Mouse (Mus musculus) MEL (cell line): ENCODE measurements around the gene Mrln. TPM values are rescaled to one million over a fixed set of nuclear protein-coding genes. Genes with fewer than 3 reads are reported as not detected.

Experiments used
- DNase-seq: peaks from one replicate; pipeline ENCODE4 v3.0.0; 2011; ENCODE audit warnings: low read depth, low spot score
- H3K27ac ChIP-seq: 2 replicates; pipeline ENCODE4 v1.5.1; 2012; ENCODE audit warnings: low read depth, mild to moderate bottlenecking, control low read depth, low read length, moderate library complexity; ENCODE audit not compliant: control insufficient read depth
- H3K27me3 ChIP-seq, 2 experiments: fragments of 150-350 bp in 1 of 2; sonication (generic) in 1 of 2; 2 replicates each; pipeline ENCODE4 v1.6.1; 2012; ENCODE audit warnings: low read length in 2 of 2, mild to moderate bottlenecking in 2 of 2, improper control_type of control experiment in 1 of 2, moderate library complexity in 1 of 2; ENCODE audit not compliant: insufficient read depth in 2 of 2, control insufficient read depth in 1 of 2
- H3K36me3 ChIP-seq, 2 experiments: 2 replicates each; pipeline ENCODE4 v1.6.1; 2012 to 2014; ENCODE audit warnings: low read length in 2 of 2, improper control_type of control experiment in 1 of 2, inconsistent platforms in 1 of 2, mild to moderate bottlenecking in 1 of 2; ENCODE audit not compliant: insufficient read depth in 2 of 2, control insufficient read depth in 1 of 2
- H3K4me1 ChIP-seq, 2 experiments: fragments of 150-350 bp in 1 of 2; sonication (generic) in 1 of 2; 2 replicates each; pipeline ENCODE4 v1.6.1; 2012; ENCODE audit warnings: low read length in 2 of 2, improper control_type of control experiment in 1 of 2, mild to moderate bottlenecking in 1 of 2; ENCODE audit not compliant: insufficient read depth in 2 of 2, control insufficient read depth in 1 of 2
- H3K4me3 ChIP-seq, 2 experiments: fragments of 150-350 bp in 1 of 2; sonication (generic) in 1 of 2; 2 replicates each; pipeline ENCODE4 v1.5.1; 2012; ENCODE audit warnings: low read depth in 2 of 2, low read length in 2 of 2, mild to moderate bottlenecking in 2 of 2, moderate library complexity in 2 of 2, control low read depth in 1 of 2, improper control_type of control experiment in 1 of 2; ENCODE audit not compliant: control insufficient read depth in 1 of 2, insufficient read depth in 1 of 2
- H3K79me2 ChIP-seq: 2 replicates; pipeline ENCODE4 v1.6.1; 2012; ENCODE audit warnings: mild to moderate bottlenecking, low read length, moderate library complexity; ENCODE audit not compliant: control insufficient read depth, poor library complexity, insufficient read depth
- H3K9ac ChIP-seq: 2 replicates; pipeline ENCODE4 v1.6.1; 2012; ENCODE audit warnings: low read depth, mild to moderate bottlenecking, control low read depth, low read length, moderate library complexity; ENCODE audit not compliant: control insufficient read depth, poor library complexity, severe bottlenecking
- H3K9me3 ChIP-seq: fragments of 150-350 bp; sonication (generic); replicated peaks from 2 replicates; pipeline ENCODE4 v1.6.1; 2012; ENCODE audit warnings: mild to moderate bottlenecking, low read length, improper control_type of control experiment, moderate library complexity; ENCODE audit not compliant: insufficient read depth
- MXI1 ChIP-seq: IDR thresholded peaks from 2 replicates; pipeline ENCODE4 v1.6.1; 2011; ENCODE audit warnings: mild to moderate bottlenecking, low read depth, low read length, improper control_type of control experiment
- SMC3 ChIP-seq: IDR thresholded peaks from 2 replicates; pipeline ENCODE4 v1.6.1; 2011; ENCODE audit warnings: low read depth, low read length, improper control_type of control experiment
- ZKSCAN1 ChIP-seq: IDR thresholded peaks from 2 replicates; pipeline ENCODE4 v1.6.1; 2012; ENCODE audit warnings: low read depth, mild to moderate bottlenecking, inconsistent platforms, low read length, improper control_type of control experiment, moderate library complexity
- polyA plus RNA-seq, 2 experiments: library from polyadenylated mRNA; stranded (reverse) in 1 of 2; unstranded in 1 of 2; fragments of >175 nt in 1 of 2; fragments of >200 nt in 1 of 2; gene quantifications; 2 replicates each; pipeline versions ENCODE4 v1.2.1 to v1.2.4; 2012; ENCODE audit warnings: low replicate concordance in 2 of 2, low read depth in 1 of 2; ENCODE audit not compliant: insufficient read length in 2 of 2, insufficient read depth in 1 of 2, missing spikeins in 1 of 2
- total RNA-seq: library from RNA; depleted of rRNA; stranded (reverse); fragments of 300-350 nt; gene quantifications from 2 replicates; pipeline ENCODE4 v1.2.3, GENCODE M21; 2012; rRNA removed

Mrln gene
- total and polyA plus RNA-seq, 3 experiments, result not detected

DNA sequence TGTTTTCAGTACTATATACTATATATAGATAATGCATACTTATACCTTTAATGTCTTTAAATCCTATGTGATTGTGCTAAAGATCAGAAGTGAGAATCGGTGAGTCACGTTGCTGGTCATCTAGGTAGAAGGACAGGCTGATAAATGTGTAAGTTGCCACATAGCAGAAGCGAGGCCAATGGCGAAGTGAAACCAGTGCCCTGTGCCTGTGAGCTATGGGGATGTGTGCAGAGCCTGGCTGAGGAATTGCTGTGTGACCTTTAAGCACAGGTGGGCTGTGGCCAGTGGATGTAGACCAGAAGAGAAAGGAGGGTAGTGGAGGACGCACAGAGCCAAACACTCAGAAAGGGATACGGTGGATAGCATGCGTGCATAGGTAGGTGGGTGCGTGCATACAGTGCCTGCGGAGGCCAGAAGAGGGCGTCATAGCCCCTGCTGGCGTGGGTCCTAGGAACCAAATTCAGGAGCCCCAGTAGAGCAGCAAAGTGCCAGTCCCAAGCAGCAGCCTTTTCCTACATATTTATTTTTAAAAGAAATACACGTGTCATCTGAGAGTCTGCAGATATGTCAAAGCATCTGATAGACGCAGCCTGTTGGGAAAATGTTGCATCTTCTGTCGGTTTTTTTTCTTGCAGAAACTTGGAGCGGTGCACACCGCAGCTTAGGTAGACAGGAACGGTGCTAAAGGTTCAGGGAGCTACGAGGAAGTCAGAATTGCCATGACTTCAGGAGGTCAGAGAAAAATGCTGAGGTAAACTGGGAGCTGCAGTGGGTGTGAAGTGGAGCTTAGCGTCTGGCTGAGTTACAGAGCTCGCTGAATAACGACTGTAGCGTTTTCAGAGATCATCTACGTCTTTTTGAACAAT is 64.3 kb downstream of the Mrln start:
- TF ChIP-seq SMC3, result no peak
- no peak for TF ChIP-seq ZKSCAN1
- no peak for TF ChIP-seq MXI1
- H3K4me1 ChIP-seq, result no peaks in the 10 kb centered on the region
- H3K9me3 ChIP-seq, result no peaks in the 10 kb centered on the region
- H3K79me2 ChIP-seq, result no peaks in the 10 kb centered on the region
- DNase-seq, result no peak
- H3K4me3 ChIP-seq, result no peak overlapping the region
- no peak overlapping the region for H3K27ac ChIP-seq
- no peak overlapping the region for H3K9ac ChIP-seq
- H3K27me3 ChIP-seq, result no peaks in the 10 kb centered on the region
- no peaks in the 10 kb centered on the region for H3K36me3 ChIP-seq

Other genes with a start within 250 kb of the Mrln start
- 25.4 and 28.6 TPM in 2 replicates for gene Ccdc6, start 107.5 kb upstream of the Mrln start, total RNA-seq
- 100 to 1,000 TPM in 1 of 2 experiments, 10 to 100 TPM in 1; 42.0 to 143 TPM for gene Ccdc6, start 107.5 kb upstream of the Mrln start, polyA plus RNA-seq
- gene Slc16a9, start 40.4 kb downstream of the Mrln start, total RNA-seq, result not detected in 2 replicates
- gene Slc16a9, start 40.4 kb downstream of the Mrln start, polyA plus RNA-seq, result not detected
- gene Fam13c, start 235.8 kb downstream of the Mrln start, total RNA-seq, result not detected in 2 replicates
- gene Fam13c, start 235.8 kb downstream of the Mrln start, polyA plus RNA-seq, result not detected